Mouse (Mus musculus): ENCODE results near the gene Rps27. TPM values are rescaled to one million over a fixed set of nuclear protein-coding genes. Genes with fewer than 3 reads are reported as not detected.

Gene Rps27
- polyA plus RNA-seq, 1 experiment = 2,177 TPM

DNA sequence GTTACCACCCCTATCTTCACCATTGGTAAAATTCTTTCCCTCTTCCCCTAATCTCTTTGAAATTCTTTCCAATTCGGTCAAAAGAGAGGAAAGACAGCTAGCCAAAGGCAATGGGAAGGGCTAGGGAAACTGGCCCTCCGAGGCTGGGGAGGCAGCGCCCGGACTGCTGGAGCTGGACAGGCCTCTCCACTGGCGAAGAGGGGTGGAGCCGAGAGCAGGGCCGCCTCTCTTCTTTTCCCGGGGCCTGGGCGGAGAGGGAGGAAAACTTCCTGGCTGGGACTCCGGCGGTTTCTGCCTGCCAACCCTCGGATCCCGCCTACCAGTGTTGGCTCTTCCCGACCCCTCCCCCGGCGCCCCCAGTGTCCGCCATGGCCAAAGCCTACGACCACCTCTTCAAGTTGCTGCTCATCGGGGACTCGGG, 7.1 kb upstream of the Rps27 start:
- TF ChIP-seq CTCF (IDR thresholded peaks at IDR 0.05; ENCODE audit: borderline replicate concordance, control insufficient read depth, extremely low read depth, insufficient read depth, low read length, poor library complexity) (0 out of 2 replicates have a peak, but pooled peaks have one; percentile 13), POLR2A (IDR thresholded peaks at IDR 0.05; ENCODE audit: control insufficient read depth, extremely low read depth, insufficient read depth, low read length, poor library complexity) (no peak)
- Histone ChIP-seq H3K4me3 (ENCODE audit: control insufficient read depth, insufficient read depth, low read length) (peak overlapping the region; percentile 3; the same call in 1 of the 2 replicates), H3K27ac (ENCODE audit: control insufficient read depth, insufficient read depth, low read length) (no peak overlapping the region), H3K36me3 (ENCODE audit: control insufficient read depth, insufficient read depth, low read length) (no peaks in the 10 kb centered on the region), H3K4me1 (replicated peaks; ENCODE audit: control insufficient read depth, insufficient read depth, low read length) (peaks cover 4% of the 10 kb centered on the region), H3K27me3 (ENCODE audit: control insufficient read depth, insufficient read depth, low read length) (no peaks in the 10 kb centered on the region)
- DNase-seq = peak; percentile 24
- WGBS = 10% methylated on average over 20 of the region's 20 CpGs

- peak; percentile 50 for DNase-seq
- Histone ChIP-seq H3K27ac (ENCODE audit: control insufficient read depth, insufficient read depth, low read length) (no peak overlapping the region), H3K4me1 (replicated peaks; ENCODE audit: control insufficient read depth, insufficient read depth, low read length) (peaks cover 4% of the 10 kb centered on the region), H3K4me3 (ENCODE audit: control insufficient read depth, insufficient read depth, low read length) (no peak overlapping the region), H3K27me3 (ENCODE audit: control insufficient read depth, insufficient read depth, low read length) (no peaks in the 10 kb centered on the region), H3K36me3 (ENCODE audit: control insufficient read depth, insufficient read depth, low read length) (no peaks in the 10 kb centered on the region)
- 10% methylated on average over 6 of the region's 6 CpGs for WGBS
- no peak for TF ChIP-seq CTCF (IDR thresholded peaks at IDR 0.05; ENCODE audit: borderline replicate concordance, control insufficient read depth, extremely low read depth, insufficient read depth, low read length, poor library complexity)
- TF ChIP-seq POLR2A (IDR thresholded peaks at IDR 0.05; ENCODE audit: control insufficient read depth, extremely low read depth, insufficient read depth, low read length, poor library complexity) = no peak
These were observed 6.6 kb upstream of the Rps27 start for GRCm38 (mm10) chr3:90220088-90220487.

GRCm38 (mm10) chr3:90215825-90216380, 2.5 kb upstream of the Rps27 start:
- peaks cover 16% of the 10 kb centered on the region for H3K36me3 ChIP-seq (ENCODE audit: control insufficient read depth, insufficient read depth, low read length)
- H3K27me3 ChIP-seq (ENCODE audit: control insufficient read depth, insufficient read depth, low read length) = no peaks in the 10 kb centered on the region
- DNase-seq = peak; percentile 30
- H3K4me1 ChIP-seq (replicated peaks; ENCODE audit: control insufficient read depth, insufficient read depth, low read length) = peaks cover 14% of the 10 kb centered on the region
- WGBS = 74% methylated on average over 1 of the region's 1 CpGs
- no peak for TF ChIP-seq CTCF (IDR thresholded peaks at IDR 0.05; ENCODE audit: borderline replicate concordance, control insufficient read depth, extremely low read depth, insufficient read depth, low read length, poor library complexity)
- no peak for TF ChIP-seq POLR2A (IDR thresholded peaks at IDR 0.05; ENCODE audit: control insufficient read depth, extremely low read depth, insufficient read depth, low read length, poor library complexity)
- H3K27ac ChIP-seq (ENCODE audit: control insufficient read depth, insufficient read depth, low read length) = no peak overlapping the region
- H3K4me3 ChIP-seq (ENCODE audit: control insufficient read depth, insufficient read depth, low read length) = no peak overlapping the region

DNA sequence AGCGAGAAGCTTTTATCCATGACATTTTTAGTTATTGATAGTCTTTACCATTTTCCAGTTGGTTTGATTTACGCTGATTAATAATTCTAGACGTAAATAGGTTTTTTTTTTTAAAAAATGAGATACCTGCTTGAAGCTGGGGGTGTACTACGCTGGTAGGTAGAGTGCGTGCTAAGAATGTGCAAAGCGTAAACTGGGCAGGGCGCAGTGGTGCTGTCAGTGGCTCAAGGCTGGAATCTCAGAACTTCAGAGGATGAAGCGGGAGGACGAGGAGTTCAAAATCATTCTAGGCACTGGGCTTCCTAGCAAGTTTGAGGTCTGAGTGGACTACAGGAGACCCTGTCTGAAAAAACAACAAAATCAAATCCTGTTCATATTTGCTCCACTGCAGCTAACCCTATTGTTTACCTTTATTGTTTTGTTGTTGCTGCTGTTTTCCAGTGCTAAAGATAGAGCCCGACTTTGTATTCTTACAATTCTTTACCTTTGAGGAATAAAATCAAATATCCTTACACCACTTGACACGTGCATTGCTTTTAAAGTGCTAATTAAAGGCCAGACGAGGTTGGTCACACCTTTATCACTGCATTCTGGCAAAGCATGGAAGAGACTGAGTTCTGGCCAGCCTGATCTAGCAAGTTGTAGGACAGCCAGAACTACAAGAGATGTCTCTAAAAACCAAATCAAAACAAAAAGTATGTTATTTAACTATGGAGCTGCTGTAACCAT, 669 bp upstream of the Rps27 start:
- TF ChIP-seq CTCF (IDR thresholded peaks at IDR 0.05; ENCODE audit: borderline replicate concordance, control insufficient read depth, extremely low read depth, insufficient read depth, low read length, poor library complexity) (no peak), POLR2A (IDR thresholded peaks at IDR 0.05; ENCODE audit: control insufficient read depth, extremely low read depth, insufficient read depth, low read length, poor library complexity) (no peak)
- H3K27me3 ChIP-seq (ENCODE audit: control insufficient read depth, insufficient read depth, low read length) = no peaks in the 10 kb centered on the region
- H3K4me1 ChIP-seq (replicated peaks; ENCODE audit: control insufficient read depth, insufficient read depth, low read length) = peaks cover 10% of the 10 kb centered on the region
- no peak for DNase-seq
- peaks cover 27% of the 10 kb centered on the region for H3K36me3 ChIP-seq (ENCODE audit: control insufficient read depth, insufficient read depth, low read length)
- H3K27ac ChIP-seq (ENCODE audit: control insufficient read depth, insufficient read depth, low read length) = no peak overlapping the region
- H3K4me3 ChIP-seq (ENCODE audit: control insufficient read depth, insufficient read depth, low read length) = no peak overlapping the region; the same call in 1 of the 2 replicates
- 43% methylated on average over 12 of the region's 12 CpGs for WGBS

DNA sequence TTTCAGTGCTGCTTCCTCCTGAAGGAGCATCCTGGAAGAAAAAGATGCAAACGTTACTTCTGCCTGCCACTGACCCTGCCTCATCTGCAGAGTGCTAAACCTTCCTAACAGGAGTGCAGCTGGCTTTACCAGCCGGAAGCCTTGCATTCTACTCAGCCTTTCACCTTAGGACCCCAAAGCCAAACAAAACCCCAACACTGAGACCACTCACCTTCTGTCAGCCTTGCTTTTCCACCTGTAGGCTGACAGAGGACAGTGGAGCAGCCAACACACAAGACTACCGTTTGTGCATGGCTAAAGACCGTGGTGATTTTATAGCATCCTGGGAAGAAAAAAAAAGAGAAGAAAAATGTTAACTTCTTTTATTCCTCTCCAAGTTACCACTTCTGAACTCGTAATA, 728 bp downstream of the Rps27 start:
- Histone ChIP-seq H3K4me1 (replicated peaks; ENCODE audit: control insufficient read depth, insufficient read depth, low read length) (peaks cover 10% of the 10 kb centered on the region), H3K27ac (ENCODE audit: control insufficient read depth, insufficient read depth, low read length) (no peak overlapping the region), H3K36me3 (ENCODE audit: control insufficient read depth, insufficient read depth, low read length) (peaks cover 40% of the 10 kb centered on the region), H3K27me3 (ENCODE audit: control insufficient read depth, insufficient read depth, low read length) (no peaks in the 10 kb centered on the region), H3K4me3 (ENCODE audit: control insufficient read depth, insufficient read depth, low read length) (peak overlapping the region; percentile 43)
- no peak for TF ChIP-seq CTCF (IDR thresholded peaks at IDR 0.05; ENCODE audit: borderline replicate concordance, control insufficient read depth, extremely low read depth, insufficient read depth, low read length, poor library complexity)
- no peak for TF ChIP-seq POLR2A (IDR thresholded peaks at IDR 0.05; ENCODE audit: control insufficient read depth, extremely low read depth, insufficient read depth, low read length, poor library complexity)
- 12% methylated on average over 5 of the region's 5 CpGs for WGBS
- no peak for DNase-seq

DNA sequence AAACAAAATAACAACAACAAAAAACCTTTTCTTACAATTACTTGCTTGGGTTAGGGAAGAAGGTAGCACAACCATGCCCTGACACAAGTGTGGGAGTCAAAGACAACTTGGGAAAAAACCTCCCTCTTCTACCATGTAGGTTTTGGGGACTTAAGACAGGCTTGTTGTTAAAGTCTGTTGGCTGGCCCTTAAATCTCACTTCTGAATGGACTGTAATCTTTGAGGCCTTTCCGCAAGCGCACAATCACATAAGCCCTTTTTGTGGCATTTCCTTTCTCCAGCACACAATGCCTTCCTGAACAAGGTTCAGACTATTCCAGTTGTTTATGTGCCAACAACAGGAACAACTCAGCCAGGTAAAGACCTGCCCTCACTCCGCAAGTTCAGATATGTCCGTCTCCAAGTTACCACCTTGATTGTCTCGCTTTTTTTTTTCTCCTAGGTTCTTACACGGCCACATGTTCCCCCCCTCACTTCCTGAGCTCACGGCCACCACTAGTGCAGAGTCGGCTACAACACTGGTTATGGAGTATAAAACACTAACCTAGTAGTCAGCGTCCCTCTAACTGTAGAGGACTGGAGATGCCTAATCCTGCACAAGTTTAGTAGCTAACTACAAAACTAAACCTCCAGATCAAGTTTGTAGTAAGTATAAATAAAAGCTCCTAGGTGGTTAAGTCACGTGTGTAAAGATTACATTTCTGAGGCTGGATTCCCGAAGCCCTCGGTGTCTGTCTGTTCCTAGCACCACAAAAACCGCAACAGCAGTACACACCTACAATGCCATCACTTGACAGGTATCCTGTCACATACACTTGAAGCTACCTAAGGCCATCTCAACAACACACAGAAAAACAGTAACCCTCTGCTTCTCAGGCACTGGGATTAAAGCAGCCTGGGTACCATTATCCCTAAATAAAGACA, 1.7 kb downstream of the Rps27 start:
- peaks cover 46% of the 10 kb centered on the region for H3K36me3 ChIP-seq (ENCODE audit: control insufficient read depth, insufficient read depth, low read length)
- H3K27me3 ChIP-seq (ENCODE audit: control insufficient read depth, insufficient read depth, low read length) = no peaks in the 10 kb centered on the region
- TF ChIP-seq CTCF (IDR thresholded peaks at IDR 0.05; ENCODE audit: borderline replicate concordance, control insufficient read depth, extremely low read depth, insufficient read depth, low read length, poor library complexity) (no peak), POLR2A (IDR thresholded peaks at IDR 0.05; ENCODE audit: control insufficient read depth, extremely low read depth, insufficient read depth, low read length, poor library complexity) (no peak)
- no peak overlapping the region for H3K27ac ChIP-seq (ENCODE audit: control insufficient read depth, insufficient read depth, low read length)
- H3K4me1 ChIP-seq (replicated peaks; ENCODE audit: control insufficient read depth, insufficient read depth, low read length) = peaks cover 10% of the 10 kb centered on the region
- WGBS = 50% methylated on average over 13 of the region's 13 CpGs
- H3K4me3 ChIP-seq (ENCODE audit: control insufficient read depth, insufficient read depth, low read length) = no peak overlapping the region
- DNase-seq = no peak
